ENCODE assay signal across 32 mouse cellular contexts in genomic region chr17:46960216-46960615, GRCm38 (mm10). TPM values are rescaled to one million over a fixed set of nuclear protein-coding genes. Genes with fewer than 3 reads are reported as not detected.
DNase-seq lines count a peak whose midpoint lies in the region; ATAC-seq and TF ChIP-seq lines count a peak whose summit lies in the region.
"Had no signal": no experiment of that assay in that cellular context is flagged by ENCODE, and none has a peak within 500 bp of the region (broad histone marks: within the 10 kb centered on the region; RNA-seq: fewer than 3 reads in every experiment).

No protein-coding gene starts in this region.

- peak; percentile 25 for DNase-seq in adrenal gland, adult 2 months
- no peak for DNase-seq in adrenal gland, adult 8-10 months
- DNase-seq in adrenal gland, postnatal 25 days, result peak; percentile 31
- DNase-seq in heart, postnatal 0 days (ENCODE audit: low spot score), result peak; percentile 79
- no peak for DNase-seq in right cerebral cortex, postnatal 10 days (ENCODE audit: low spot score in 2 of 2)
- DNase-seq: cerebellum, adult 11-12 months; gastrocnemius, postnatal 10 days; kidney, adult 8-10 months; kidney, postnatal 10 days; liver; right cerebral cortex, adult 18-20 months; thymus, postnatal 36 days had no signal

- no peak for TF ChIP-seq CTCF in heart, postnatal 0 days (IDR thresholded peaks at IDR 0.05; ENCODE audit: low read depth)

- H3K27me3 ChIP-seq in heart, embryonic 11.5 days (ENCODE audit: control insufficient read depth, insufficient read depth, low read length), result no peaks in the 10 kb centered on the region
- no peaks in the 10 kb centered on the region for H3K27me3 ChIP-seq in heart, postnatal 0 days (ENCODE audit: control insufficient read depth, insufficient read depth, low read length)
- H3K27me3 ChIP-seq: embryonic facial prominence, embryonic 13.5 days; neural tube, embryonic 13.5 days; stomach, embryonic 15.5 days had no signal

- WGBS in heart, embryonic 11.5 days (ENCODE audit: insufficient replicate concordance), result 67% methylated on average over 10 of the region's 10 CpGs
- 47% methylated on average over 10 of the region's 10 CpGs for WGBS in heart, postnatal 0 days

- H3K9ac ChIP-seq in heart, embryonic 11.5 days (ENCODE audit: low read depth, low read length), result no peak overlapping the region
- H3K9ac ChIP-seq in heart, postnatal 0 days (replicated peaks; ENCODE audit: low read depth, low read length), result no peak overlapping the region
- H3K9ac ChIP-seq: embryonic facial prominence, embryonic 13.5 days; hindbrain, embryonic 14.5 days; neural tube, embryonic 13.5 days; stomach, embryonic 15.5 days had no signal

- H3K4me2 ChIP-seq in heart, embryonic 11.5 days, result no peak overlapping the region
- H3K4me2 ChIP-seq in heart, postnatal 0 days (ENCODE audit: low read depth, low read length), result no peak overlapping the region
- H3K4me2 ChIP-seq: embryonic facial prominence, embryonic 13.5 days; hindbrain, embryonic 14.5 days; neural tube, embryonic 13.5 days; stomach, embryonic 15.5 days had no signal

- peaks cover 60% of the 10 kb centered on the region for H3K36me3 ChIP-seq in heart, embryonic 11.5 days (ENCODE audit: control insufficient read depth, insufficient read depth, low read length)
- peaks cover 98% of the 10 kb centered on the region for H3K36me3 ChIP-seq in heart, postnatal 0 days (replicated peaks; ENCODE audit: control insufficient read depth, insufficient read depth, low read length)

- ATAC-seq in heart, embryonic 11.5 days (replicated peaks; ENCODE audit: insufficient number of reproducible peaks, low FRiP score, low TSS enrichment), result 0 out of 2 replicates have a peak, but pooled peaks have one; percentile 26
- ATAC-seq in heart, postnatal 0 days (ENCODE audit: insufficient read depth, low read depth), result peak; percentile 88
- no peak for ATAC-seq in megakaryocyte progenitor cell, adult 5-6 weeks (replicated peaks; ENCODE audit: poor library complexity)
- no peak for ATAC-seq in erythroid progenitor cell, adult 5-6 weeks (replicated peaks; ENCODE audit: low FRiP score, poor library complexity, severe bottlenecking)
- ATAC-seq: forebrain, embryonic 14.5 days; lung, postnatal 0 days; midbrain, embryonic 16.5 days had no signal

- TF ChIP-seq EP300 in heart, postnatal 0 days (IDR thresholded peaks at IDR 0.05; ENCODE audit: low read depth), result no peak

- no peak overlapping the region for H3K4me3 ChIP-seq in heart, embryonic 11.5 days (ENCODE audit: low read depth, low read length)
- H3K4me3 ChIP-seq in heart, postnatal 0 days (ENCODE audit: low read depth, low read length), result no peak overlapping the region
- H3K4me3 ChIP-seq: embryonic facial prominence, embryonic 13.5 days; erythroblast, embryonic 14.5 days; limb, embryonic 10.5 days; midbrain, embryonic 10.5 days; myocyte; neural tube, embryonic 13.5 days; stomach, embryonic 15.5 days had no signal

- no peaks in the 10 kb centered on the region for H3K4me1 ChIP-seq in heart, embryonic 11.5 days (ENCODE audit: control insufficient read depth, insufficient read depth, low read length)
- peaks cover 10% of the 10 kb centered on the region; the same call in 1 of the 2 replicates for H3K4me1 ChIP-seq in heart, postnatal 0 days (ENCODE audit: control insufficient read depth, insufficient read depth)
- H3K4me1 ChIP-seq: embryonic facial prominence, embryonic 13.5 days; limb, embryonic 10.5 days; midbrain, embryonic 10.5 days; neural tube, embryonic 13.5 days; stomach, embryonic 15.5 days had no signal

- no peaks in the 10 kb centered on the region for H3K9me3 ChIP-seq in heart, embryonic 11.5 days (replicated peaks; ENCODE audit: control insufficient read depth, low read length)
- no peaks in the 10 kb centered on the region for H3K9me3 ChIP-seq in heart, postnatal 0 days (replicated peaks; ENCODE audit: control insufficient read depth, low read length)
- H3K9me3 ChIP-seq: embryonic facial prominence, embryonic 13.5 days; limb, embryonic 10.5 days; midbrain, embryonic 10.5 days; neural tube, embryonic 13.5 days; stomach, embryonic 15.5 days had no signal

- no peak overlapping the region for H3K27ac ChIP-seq in heart, embryonic 11.5 days (ENCODE audit: low read depth, low read length)
- H3K27ac ChIP-seq in heart, postnatal 0 days (ENCODE audit: low read depth), result peak overlapping the region; percentile 78
- H3K27ac ChIP-seq: embryonic facial prominence, embryonic 13.5 days; hindbrain, embryonic 14.5 days; limb, embryonic 10.5 days; macrophage; midbrain, embryonic 10.5 days; neural tube, embryonic 13.5 days; stomach, embryonic 15.5 days had no signal

RNA-seq across cellular contexts. Expression of gene Prph2, which starts 50.0 kb away (rescaled TPM):
- total RNA-seq in adrenal gland, adult 2 months (2021), result not detected
- polyA plus RNA-seq in adrenal gland, adult 2 months (2012; rRNA removed), result not detected in 2 replicates
- not detected for total RNA-seq in adrenal gland, adult 8-10 months (2022)
- total RNA-seq in adrenal gland, postnatal 25 days (2021), result not detected in 2 replicates
- not detected in 2 replicates for polyA plus RNA-seq in heart, embryonic 11.5 days (2014; fragmentation: Nextera tagmentation; extraction: Ambion mirVana)
- total RNA-seq in heart, postnatal 0 days (2014; rRNA removed; ENCODE audit: low replicate concordance), result not detected in 2 replicates
- polyA plus RNA-seq in heart, postnatal 0 days (2015; fragmentation: Nextera tagmentation; extraction: Ambion mirVana), result not detected in 2 replicates
- not detected in 2 replicates for total RNA-seq in megakaryocyte progenitor cell, adult 5-6 weeks (2015)
- not detected in 2 replicates for total RNA-seq in megakaryocyte progenitor cell, adult 5-6 weeks (2017)
- total RNA-seq in erythroid progenitor cell, adult 5-6 weeks (2015; ENCODE audit: low replicate concordance), result not detected in 2 replicates
- total RNA-seq in erythroid progenitor cell, adult 5-6 weeks (2017; ENCODE audit: low replicate concordance), result not detected in 2 replicates
- total RNA-seq: gastrocnemius, postnatal 10 days; granulocyte monocyte progenitor cell, adult 5-6 weeks; layer of hippocampus, adult 18-20 months; layer of hippocampus, postnatal 14 days had no signal
- polyA plus RNA-seq: embryonic facial prominence, embryonic 13.5 days; erythroblast, embryonic 14.5 days; forebrain, embryonic 14.5 days; hindbrain, embryonic 14.5 days; intestine, embryonic 14.5 days; limb, embryonic 10.5 days; liver, embryonic 16.5 days; lung, postnatal 0 days; macrophage; midbrain, embryonic 10.5 days; midbrain, embryonic 16.5 days; myocyte; neural tube, embryonic 13.5 days; stomach, embryonic 15.5 days had no signal

RNA-seq across cellular contexts. Expression of gene Ubr2, which starts 50.1 kb away (rescaled TPM):
- total RNA-seq in adrenal gland, adult 2 months (2021), result 10 to 100 TPM; 57.6 to 87.4 TPM
- polyA plus RNA-seq in adrenal gland, adult 2 months (2012; rRNA removed), result 36.2 and 41.4 TPM in 2 replicates
- 100 to 1,000 TPM in 1 of 4 experiments, 10 to 100 TPM in 3; 80.2 to 105 (median 91.0) TPM for total RNA-seq in adrenal gland, adult 8-10 months (2022)
- 92.6 and 99.3 TPM in 2 replicates for total RNA-seq in adrenal gland, postnatal 25 days (2021)
- 17.9 and 18.2 TPM in 2 replicates for polyA plus RNA-seq in heart, embryonic 11.5 days (2014; fragmentation: Nextera tagmentation; extraction: Ambion mirVana)
- 33.4 and 37.4 TPM in 2 replicates for total RNA-seq in heart, postnatal 0 days (2014; rRNA removed; ENCODE audit: low replicate concordance)
- 10.8 and 11.2 TPM in 2 replicates for polyA plus RNA-seq in heart, postnatal 0 days (2015; fragmentation: Nextera tagmentation; extraction: Ambion mirVana)
- 37.8 and 39.0 TPM in 2 replicates for total RNA-seq in megakaryocyte progenitor cell, adult 5-6 weeks (2015)
- 25.8 and 28.3 TPM in 2 replicates for total RNA-seq in megakaryocyte progenitor cell, adult 5-6 weeks (2017)
- total RNA-seq in erythroid progenitor cell, adult 5-6 weeks (2015; ENCODE audit: low replicate concordance), result 27.8 and 73.8 TPM in 2 replicates
- total RNA-seq in erythroid progenitor cell, adult 5-6 weeks (2017; ENCODE audit: low replicate concordance), result 43.5 and 52.1 TPM in 2 replicates

Comparison
In these comparisons a context has a peak if more than half of its experiments do, and no peak if none do; other contexts are left out.
1. DNase-seq: peak in adrenal gland, adult 2 months (single experiment), adrenal gland, postnatal 25 days (single experiment) and heart, postnatal 0 days (single experiment); none in adrenal gland, adult 8-10 months (single experiment) and right cerebral cortex, postnatal 10 days (0 of 2).
2. ATAC-seq: peak in heart, embryonic 11.5 days (single experiment) and heart, postnatal 0 days (single experiment); none in megakaryocyte progenitor cell, adult 5-6 weeks (single experiment) and erythroid progenitor cell, adult 5-6 weeks (single experiment).